Mouse (Mus musculus): ENCODE data around the gene Col3a1.

DNA sequence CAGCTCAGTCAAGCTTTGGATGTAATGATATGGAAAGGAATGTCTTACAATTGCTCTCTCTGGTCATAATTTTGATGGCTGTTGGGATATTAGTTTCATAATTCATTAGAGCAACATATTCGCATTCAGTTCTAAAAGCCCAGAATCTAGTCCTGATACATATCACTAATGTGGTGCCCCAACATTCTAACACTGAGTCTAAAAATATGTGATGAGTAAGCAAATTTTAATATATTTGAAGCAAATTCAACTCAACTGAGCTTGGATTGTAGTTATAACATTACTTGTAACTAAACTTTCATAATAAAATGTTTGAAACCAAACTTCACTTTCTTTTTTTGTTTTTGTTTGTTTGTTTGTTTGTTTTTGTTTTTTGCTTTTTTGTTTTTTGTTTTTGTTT is 17.8 kb downstream of the Col3a1 start:
- no peak for TF ChIP-seq GATA1 (IDR thresholded peaks at IDR 0.05; ENCODE audit: low read length)
- no peak for TF ChIP-seq TAL1 (IDR thresholded peaks at IDR 0.05; ENCODE audit: low read length)

All from erythroblast, embryonic 14.5 days (primary cell).